Mouse (Mus musculus): Measurements from ENCODE around the gene Hist1h3f. TPM values are rescaled to one million over a fixed set of nuclear protein-coding genes. Genes with fewer than 3 reads are reported as not detected.
"Not testable (repeated sequence)": the region's sequence is repeated elsewhere in the genome, so short reads cannot be mapped to it uniquely, and the experiment has no call there.

Hist1h3f gene
- polyA plus RNA-seq, 1 experiment from 2014 or later = 1.1 TPM

GRCm38 (mm10) chr13:23533560-23534367, 10.1 kb upstream of the Hist1h3f start, which contains the start of gene Hist1h2af:
Hist1h2af (plus strand) TSS chr13:23533906.
- peak within 1 kb of the TSS; percentile 42; the same call in 1 of the 2 replicates for H3K9ac ChIP-seq
- peak within 1 kb of the TSS; percentile 53 for H3K4me3 ChIP-seq
- peak within 1 kb of the TSS; percentile 75 for H3K4me2 ChIP-seq
- H3K9me3 ChIP-seq, H3K27me3 ChIP-seq, H3K36me3 ChIP-seq: not testable (repeated sequence)
- peak within 1 kb of the TSS; percentile 94 for H3K27ac ChIP-seq
- peaks cover 31% of the 10 kb centered on the region for H3K4me1 ChIP-seq
- ATAC-seq (ENCODE audit: insufficient number of reproducible peaks, low FRiP score, low TSS enrichment, low read depth) = peak; percentile 47
- under 1% methylated on average over 25 of the region's 53 CpGs for WGBS

GRCm38 (mm10) chr13:23534368-23535131, 9.3 kb upstream of the Hist1h3f start:
- Histone ChIP-seq H3K36me3 (no peaks in the 10 kb centered on the region), H3K4me3 (peak overlapping the region; percentile 53), H3K27me3 (no peaks in the 10 kb centered on the region), H3K9ac (peak overlapping the region; percentile 20; the same call in 1 of the 2 replicates), H3K4me2 (peak overlapping the region; percentile 75), H3K27ac (peak overlapping the region; percentile 94), H3K9me3 (no peaks in the 10 kb centered on the region), H3K4me1 (peaks cover 31% of the 10 kb centered on the region)
- ATAC-seq (ENCODE audit: insufficient number of reproducible peaks, low FRiP score, low TSS enrichment, low read depth) = no peak
- 1% methylated on average over 15 of the region's 15 CpGs for WGBS

GRCm38 (mm10) chr13:23535137-23536075, 8.4 kb upstream of the Hist1h3f start, which contains the start of gene Hist1h3g:
Hist1h3g (plus strand) TSS chr13:23535422.
- H3K9ac ChIP-seq = peak within 1 kb of the TSS; percentile 39
- H3K27ac ChIP-seq = peak within 1 kb of the TSS; percentile 94
- H3K9me3 ChIP-seq, H3K27me3 ChIP-seq, H3K36me3 ChIP-seq: not testable (repeated sequence)
- peak; percentile 89 for ATAC-seq (ENCODE audit: insufficient number of reproducible peaks, low FRiP score, low TSS enrichment, low read depth)
- H3K4me3 ChIP-seq = peak within 1 kb of the TSS; percentile 53
- peaks cover 31% of the 10 kb centered on the region for H3K4me1 ChIP-seq
- H3K4me2 ChIP-seq = peak within 1 kb of the TSS; percentile 75
- under 1% methylated on average over 52 of the region's 62 CpGs for WGBS

GRCm38 (mm10) chr13:23536076-23536822, 7.6 kb upstream of the Hist1h3f start:
- no peaks in the 10 kb centered on the region for H3K9me3 ChIP-seq
- 15% methylated on average over 7 of the region's 7 CpGs for WGBS

GRCm38 (mm10) chr13:23537006-23537710, 6.7 kb upstream of the Hist1h3f start:
- Histone ChIP-seq H3K36me3 (no peaks in the 10 kb centered on the region), H3K27ac (no peak overlapping the region), H3K9ac (no peak overlapping the region), H3K27me3 (no peaks in the 10 kb centered on the region), H3K9me3 (no peaks in the 10 kb centered on the region), H3K4me1 (peaks cover 29% of the 10 kb centered on the region), H3K4me3 (peak overlapping the region; percentile 53; the same call in 1 of the 2 replicates), H3K4me2 (0 out of 2 replicates have a peak overlapping the region, but pooled peaks have one; percentile 19)
- WGBS = 66% methylated on average over 3 of the region's 3 CpGs
- no peak for ATAC-seq (ENCODE audit: insufficient number of reproducible peaks, low FRiP score, low TSS enrichment, low read depth)

More at GRCm38 (mm10) chr13:23536076-23536822, 7.6 kb upstream of the Hist1h3f start:
- ATAC-seq (ENCODE audit: insufficient number of reproducible peaks, low FRiP score, low TSS enrichment, low read depth) = no peak
- Histone ChIP-seq H3K36me3 (no peaks in the 10 kb centered on the region), H3K4me2 (peak overlapping the region; percentile 75), H3K27ac (peak overlapping the region; percentile 57), H3K27me3 (no peaks in the 10 kb centered on the region), H3K4me3 (peak overlapping the region; percentile 53), H3K4me1 (peaks cover 31% of the 10 kb centered on the region), H3K9ac (0 out of 2 replicates have a peak overlapping the region, but pooled peaks have one; percentile 26)

GRCm38 (mm10) chr13:23538249-23538648, 5.6 kb upstream of the Hist1h3f start:
- Histone ChIP-seq H3K27ac (no peak overlapping the region), H3K4me2 (no peak overlapping the region), H3K27me3 (no peaks in the 10 kb centered on the region), H3K36me3 (no peaks in the 10 kb centered on the region), H3K4me1 (peaks cover 22% of the 10 kb centered on the region), H3K9ac (no peak overlapping the region), H3K9me3 (no peaks in the 10 kb centered on the region), H3K4me3 (no peak overlapping the region)
- 54% methylated on average over 5 of the region's 5 CpGs for WGBS
- no peak for ATAC-seq (ENCODE audit: insufficient number of reproducible peaks, low FRiP score, low TSS enrichment, low read depth)

- 77% methylated on average over 1 of the region's 1 CpGs for WGBS
Measured at GRCm38 (mm10) chr13:23539821-23540220, 4.0 kb upstream of the Hist1h3f start.

GRCm38 (mm10) chr13:23541497-23541896, 2.4 kb upstream of the Hist1h3f start:
- WGBS = 68% methylated on average over 3 of the region's 3 CpGs
- H3K4me2 ChIP-seq = no peak overlapping the region

More at GRCm38 (mm10) chr13:23539821-23540220, 4.0 kb upstream of the Hist1h3f start:
- not testable (repeated sequence) for H3K27me3 ChIP-seq; H3K36me3 ChIP-seq; H3K27ac ChIP-seq; H3K4me2 ChIP-seq; ATAC-seq (ENCODE audit: insufficient number of reproducible peaks, low FRiP score, low TSS enrichment, low read depth); H3K4me3 ChIP-seq; H3K9ac ChIP-seq; H3K9me3 ChIP-seq
- peaks cover 16% of the 10 kb centered on the region for H3K4me1 ChIP-seq

GRCm38 (mm10) chr13:23542225-23542980, 1.4 kb upstream of the Hist1h3f start:
- not testable (repeated sequence) for H3K4me1 ChIP-seq; H3K9me3 ChIP-seq; H3K36me3 ChIP-seq; ATAC-seq (ENCODE audit: insufficient number of reproducible peaks, low FRiP score, low TSS enrichment, low read depth); H3K27me3 ChIP-seq
- peak overlapping the region; percentile 31 for H3K9ac ChIP-seq
- WGBS = 12% methylated on average over 3 of the region's 3 CpGs
- H3K4me3 ChIP-seq = peak overlapping the region; percentile 44
- peak overlapping the region; percentile 87 for H3K27ac ChIP-seq
- peak overlapping the region; percentile 56 for H3K4me2 ChIP-seq

More at GRCm38 (mm10) chr13:23541497-23541896, 2.4 kb upstream of the Hist1h3f start:
- Histone ChIP-seq H3K27me3 (no peaks in the 10 kb centered on the region), H3K4me3 (no peak overlapping the region), H3K4me1 (peaks cover 10% of the 10 kb centered on the region), H3K36me3 (no peaks in the 10 kb centered on the region), H3K9me3 (no peaks in the 10 kb centered on the region), H3K27ac (no peak overlapping the region), H3K9ac (no peak overlapping the region)
- ATAC-seq (ENCODE audit: insufficient number of reproducible peaks, low FRiP score, low TSS enrichment, low read depth) = no peak
